Mouse (Mus musculus) embryonic fibroblast, embryonic 13.5 days (primary cell): ENCODE results near the gene Atn1.

Source experiments
- CTCF ChIP-seq: IDR thresholded peaks from 2 replicates; pipeline ENCODE4 v1.5.1; 2011; ENCODE audit warnings: mild to moderate bottlenecking, control low read depth, low read length, moderate library complexity, borderline replicate concordance; ENCODE audit not compliant: insufficient read depth
- POLR2A ChIP-seq: IDR thresholded peaks from 2 replicates; pipeline ENCODE4 v1.6.1; 2011; ENCODE audit warnings: low read depth, mild to moderate bottlenecking, control low read depth, low read length, moderate library complexity

GRCm38 (mm10) chr6:124780917-124781316 is 24.6 kb upstream of the Atn1 start:
- TF ChIP-seq CTCF: no peak
- TF ChIP-seq POLR2A: no peak
